Mouse (Mus musculus) layer of hippocampus, postnatal 25 days (tissue): ENCODE data around the gene Arid1b. TPM values are rescaled to one million over a fixed set of nuclear protein-coding genes. Genes with fewer than 3 reads are reported as not detected.

Source experiments
- DNase-seq, 2 experiments: peaks; one replicate each; pipeline ENCODE4 v3.0.0; 2022; ENCODE audit warnings: mixed read lengths in 2 of 2, low spot score in 1 of 2; ENCODE audit errors: extremely low spot score in 1 of 2
- total RNA-seq, 2 experiments: library from RNA; stranded (reverse); gene quantifications; 2 replicates each; pipeline ENCODE4 v1.2.3; 2021

The Arid1b gene
- total RNA-seq, 2 experiments from 2014 or later = 86.8 to 102 TPM

DNA sequence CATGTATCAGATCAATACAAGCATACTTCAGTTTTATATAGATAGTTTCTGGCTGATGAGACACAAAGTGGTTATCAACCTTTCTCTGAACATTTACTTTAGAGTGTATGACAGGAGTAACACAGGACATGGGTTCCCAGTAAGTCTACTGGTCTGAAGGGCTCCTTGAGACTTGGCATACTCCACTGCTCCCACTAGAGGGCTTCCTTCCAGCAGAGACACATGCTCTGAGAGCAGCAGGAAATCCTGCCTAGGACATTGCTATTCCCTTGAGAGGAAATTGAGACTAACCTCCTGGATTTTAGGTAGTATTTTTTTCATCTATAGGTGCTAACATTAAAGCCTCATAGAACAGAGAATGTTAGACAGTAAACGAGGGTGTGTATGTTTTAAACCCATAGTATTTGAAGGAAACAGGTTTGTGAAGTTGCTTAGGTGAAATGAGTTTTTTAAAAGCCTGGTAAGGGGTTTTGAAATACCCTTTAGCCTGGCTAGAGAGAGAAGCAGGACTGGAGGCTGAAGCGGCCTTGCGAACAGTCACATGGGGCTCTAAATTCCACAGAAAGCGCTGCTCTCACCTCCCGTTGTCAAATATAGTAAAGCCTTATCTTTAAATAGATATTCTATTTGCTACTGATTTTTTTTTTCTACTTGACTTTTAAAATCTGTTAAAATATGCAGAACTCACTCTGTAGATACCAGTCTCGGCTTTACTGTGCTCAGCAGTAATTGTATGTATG is 207.9 kb downstream of the Arid1b start:
- no peak for DNase-seq

DNA sequence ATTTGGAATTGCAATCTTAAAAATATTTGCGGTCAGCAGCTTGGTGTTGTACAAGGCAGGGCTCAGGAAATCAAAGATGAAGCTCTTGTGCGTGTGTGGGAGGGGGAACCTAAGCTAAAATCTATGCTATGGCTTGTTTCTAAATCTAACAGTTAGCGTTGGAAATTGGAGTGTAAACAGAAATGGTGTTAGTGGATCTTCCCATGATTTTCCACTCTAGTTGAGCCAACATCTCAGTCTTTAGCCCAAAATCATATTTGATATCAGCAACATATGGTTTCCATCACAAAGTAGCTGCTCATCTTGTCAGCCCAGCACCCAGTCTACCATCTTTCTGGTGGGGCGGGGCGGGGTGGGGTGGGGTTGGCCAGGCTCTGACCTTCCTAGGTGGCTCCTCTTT is 208.6 kb downstream of the Arid1b start:
- DNase-seq = no peak

GRCm38 (mm10) chr17:5203346-5204102 is 209.4 kb downstream of the Arid1b start:
- no peak for DNase-seq

DNA sequence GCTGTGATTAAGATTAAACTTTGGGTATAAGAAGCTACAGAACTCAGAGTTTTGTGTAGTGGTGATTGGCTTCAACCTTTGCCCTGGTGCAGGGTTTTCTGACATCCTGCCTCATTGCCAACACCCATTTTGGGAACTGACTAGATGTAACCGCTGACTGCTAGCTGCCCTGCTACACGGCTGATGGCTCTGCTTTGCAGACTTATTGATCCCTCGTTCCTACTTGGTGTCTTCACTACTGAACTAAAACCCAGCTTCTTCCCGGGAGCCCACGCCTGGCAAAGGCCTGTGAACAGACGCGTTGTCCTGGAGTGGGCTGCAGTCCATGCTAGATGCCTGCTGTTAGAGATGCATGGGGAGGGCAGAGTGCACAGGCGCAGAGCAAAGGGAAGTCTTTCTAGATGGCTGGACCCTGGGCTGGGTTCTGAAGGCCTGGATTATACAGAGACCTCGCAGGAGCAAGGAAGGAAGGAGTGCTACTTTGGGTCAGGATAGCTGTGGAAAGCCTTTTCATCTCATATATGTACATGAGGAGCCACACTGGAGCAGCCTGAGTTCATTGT is 210.1 kb downstream of the Arid1b start:
- no peak for DNase-seq

- no peak for DNase-seq
These were observed 211.0 kb downstream of the Arid1b start for GRCm38 (mm10) chr17:5205163-5205581.

DNA sequence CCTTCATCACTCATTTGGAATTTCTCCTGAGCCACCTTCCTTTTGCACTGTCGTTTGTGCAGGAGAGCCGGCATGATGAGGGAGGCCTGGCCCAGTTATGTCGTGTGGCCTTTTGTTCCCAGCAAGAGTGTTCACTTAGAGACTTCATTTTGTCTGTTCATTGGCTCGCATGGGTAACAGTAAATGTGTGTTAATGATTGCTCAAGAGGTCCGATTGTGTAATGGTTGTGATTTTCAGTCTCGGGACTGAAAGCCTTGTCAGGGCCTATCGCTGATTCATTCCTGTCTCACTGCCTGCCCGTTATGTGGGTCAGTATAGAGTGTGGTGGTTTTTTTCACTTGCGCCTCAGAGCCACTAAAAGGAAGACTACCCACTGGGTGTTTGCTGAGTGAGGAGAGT is 212.6 kb downstream of the Arid1b start:
- no peak for DNase-seq

DNA sequence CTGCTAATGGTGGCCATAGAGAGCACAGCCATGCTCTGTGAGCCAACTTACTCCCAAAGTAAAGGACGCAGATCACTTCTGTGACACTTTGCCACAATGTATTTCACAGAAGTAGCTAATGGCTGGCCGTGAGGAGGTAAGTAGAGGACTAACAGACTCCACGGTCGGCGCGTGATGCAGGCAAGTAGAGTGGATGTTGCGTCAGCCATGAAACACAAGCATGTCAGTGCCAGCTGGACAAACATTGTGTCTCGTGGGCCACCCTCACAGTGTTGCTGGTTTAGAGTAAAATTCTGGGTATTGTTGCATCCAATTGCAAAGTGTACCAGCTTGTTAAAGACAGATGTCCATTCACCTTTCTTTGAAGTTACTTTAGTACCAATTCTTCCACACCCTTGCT is 213.7 kb downstream of the Arid1b start:
- DNase-seq = no peak

DNA sequence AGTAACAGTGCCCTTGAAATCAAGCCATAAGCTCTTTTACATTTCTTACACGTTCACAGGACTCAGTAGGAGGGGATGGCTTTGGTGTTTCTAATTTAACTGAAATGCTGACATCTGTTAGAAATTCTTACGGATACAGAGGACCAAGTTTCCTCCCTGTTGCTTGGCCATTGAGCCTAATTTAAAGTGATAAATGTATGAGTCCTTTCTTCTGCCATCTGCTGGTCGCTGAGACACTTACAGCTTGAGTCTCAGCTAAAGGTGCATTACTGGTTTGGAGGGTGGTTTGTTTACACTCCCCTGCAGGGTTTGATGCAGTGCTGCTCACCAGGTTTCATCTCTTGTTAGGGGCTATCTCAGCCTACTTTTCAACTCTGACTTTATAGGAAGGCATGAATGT is 214.2 kb downstream of the Arid1b start:
- DNase-seq = no peak

- DNase-seq = no peak
These were observed 214.9 kb downstream of the Arid1b start for GRCm38 (mm10) chr17:5209076-5209475.

- DNase-seq = no peak
These were observed 216.1 kb downstream of the Arid1b start for GRCm38 (mm10) chr17:5210101-5210727.

DNA sequence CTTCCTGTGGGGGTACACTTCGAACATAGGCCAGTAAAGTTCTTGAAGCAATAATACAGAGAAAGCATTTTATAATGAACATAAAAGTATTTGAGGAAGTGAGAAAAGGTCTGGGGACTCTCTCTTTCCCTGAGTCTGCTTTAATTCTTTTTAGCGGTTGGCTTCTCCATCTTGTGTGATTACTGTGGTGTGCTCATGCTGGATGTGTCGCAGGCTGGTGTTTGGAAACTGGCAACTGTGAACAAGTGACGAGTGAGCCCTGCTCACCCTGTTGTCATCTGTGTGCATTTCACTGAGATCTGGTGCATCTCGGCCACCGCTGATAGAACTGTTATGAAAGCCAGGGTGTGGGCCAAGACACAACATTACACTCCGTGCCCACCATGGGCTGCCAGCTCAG is 216.8 kb downstream of the Arid1b start:
- no peak for DNase-seq

- no peak for DNase-seq
These were observed 218.0 kb downstream of the Arid1b start for GRCm38 (mm10) chr17:5212166-5212565.

DNA sequence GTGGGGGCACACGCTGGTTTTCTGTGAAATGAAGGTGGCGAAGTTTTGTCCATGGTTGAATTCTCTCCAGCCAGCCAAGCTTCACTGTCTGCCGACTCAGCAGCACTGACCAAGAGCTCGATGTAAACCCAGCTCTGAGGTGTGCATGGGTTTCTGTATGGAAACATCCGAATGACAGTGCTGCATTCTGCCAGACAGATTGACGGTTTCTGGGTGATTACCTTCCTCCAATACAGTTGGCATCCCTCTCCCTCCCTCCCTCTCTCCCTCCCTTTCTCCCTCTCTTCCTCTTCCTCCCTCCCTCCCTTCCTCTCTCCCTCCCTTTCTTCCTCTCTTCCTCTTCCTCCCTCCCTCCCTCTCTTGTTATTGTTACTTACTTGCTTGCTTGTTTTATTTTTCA is 219.3 kb downstream of the Arid1b start:
- no peak for DNase-seq

GRCm38 (mm10) chr17:5215352-5215751 is 221.2 kb downstream of the Arid1b start:
- DNase-seq = no peak

- no peak for DNase-seq
These were observed 222.9 kb downstream of the Arid1b start for GRCm38 (mm10) chr17:5216965-5217546.

- no peak for DNase-seq
These were observed 224.0 kb downstream of the Arid1b start for GRCm38 (mm10) chr17:5217852-5218845.

DNA sequence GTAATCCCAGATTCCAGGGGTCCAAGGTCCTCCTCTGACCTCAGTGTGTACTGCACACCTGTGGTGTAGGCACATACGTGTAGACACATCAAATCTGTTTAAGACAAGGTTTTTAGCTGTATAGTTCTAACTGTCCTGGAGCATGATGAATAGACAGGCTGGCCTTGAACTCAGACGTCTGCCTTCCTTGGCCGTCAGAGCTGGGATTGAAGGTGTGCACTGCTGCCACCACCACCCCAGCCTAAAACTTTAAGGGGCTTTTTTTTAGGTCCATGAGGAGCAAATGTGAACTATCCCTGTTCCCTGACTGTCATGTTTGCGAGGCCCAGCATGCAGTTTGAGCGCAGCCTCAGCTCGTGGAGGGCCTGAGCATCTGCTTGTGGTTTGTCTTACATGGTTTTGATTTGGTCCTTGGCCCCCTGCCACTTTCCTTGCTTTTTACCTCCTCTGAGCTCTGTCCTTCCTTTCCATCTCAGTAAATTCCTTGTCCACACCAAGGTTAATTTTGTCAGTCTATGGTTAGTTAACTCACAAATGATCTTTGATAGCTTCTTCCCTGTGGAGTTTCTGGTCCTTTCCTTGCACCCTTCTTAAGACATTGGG is 224.9 kb downstream of the Arid1b start:
- DNase-seq = no peak

GRCm38 (mm10) chr17:5221041-5221440 is 226.9 kb downstream of the Arid1b start:
- DNase-seq = no peak

GRCm38 (mm10) chr17:5221558-5221957 is 227.4 kb downstream of the Arid1b start:
- DNase-seq = no peak
